Mouse (Mus musculus): Measurements from ENCODE around the gene Tmem255b. TPM values are rescaled to one million over a fixed set of nuclear protein-coding genes. Genes with fewer than 3 reads are reported as not detected.

Tmem255b gene
- 7.3 and 11.0 TPM in 2 replicates for polyA plus RNA-seq (2012; rRNA removed)

- H3K27ac ChIP-seq (ENCODE audit: insufficient read depth, low read depth, low read length), result peak within 1 kb of the TSS; percentile 32; the same call in 1 of the 2 replicates
- no peaks in the 10 kb centered on the region for H3K36me3 ChIP-seq (ENCODE audit: control insufficient read depth, insufficient read depth, low read length)
- peaks cover 25% of the 10 kb centered on the region for H3K27me3 ChIP-seq (ENCODE audit: control insufficient read depth, insufficient read depth, low read length)
- no peaks in the 10 kb centered on the region for H3K4me1 ChIP-seq (ENCODE audit: control insufficient read depth, insufficient read depth, insufficient read length, low read length)
- WGBS, result 25% methylated on average over 10 of the region's 10 CpGs
- peak within 1 kb of the TSS; percentile 50 for H3K4me3 ChIP-seq (ENCODE audit: low read depth, low read length)
- no peak for TF ChIP-seq CTCF (IDR thresholded peaks at IDR 0.05; ENCODE audit: extremely low read depth, insufficient read length, insufficient replicate concordance, low read depth, low read length)
- no peak for TF ChIP-seq POLR2A (IDR thresholded peaks at IDR 0.05; ENCODE audit: low read depth, low read length)
Observed at GRCm38 (mm10) chr8:13434889-13435288, at the start of gene Tmem255b. TSS of gene Tmem255b (plus strand) at chr8:13435189.

- Histone ChIP-seq H3K27ac (ENCODE audit: insufficient read depth, low read depth, low read length) (no peak overlapping the region), H3K4me3 (ENCODE audit: low read depth, low read length) (no peak overlapping the region), H3K4me1 (ENCODE audit: control insufficient read depth, insufficient read depth, insufficient read length, low read length) (no peaks in the 10 kb centered on the region; the same call in 1 of the 2 replicates), H3K27me3 (ENCODE audit: control insufficient read depth, insufficient read depth, low read length) (no peaks in the 10 kb centered on the region), H3K36me3 (ENCODE audit: control insufficient read depth, insufficient read depth, low read length) (no peaks in the 10 kb centered on the region)
- 65% methylated on average over 13 of the region's 13 CpGs for WGBS
- TF ChIP-seq CTCF (IDR thresholded peaks at IDR 0.05; ENCODE audit: extremely low read depth, insufficient read length, insufficient replicate concordance, low read depth, low read length) (no peak), POLR2A (IDR thresholded peaks at IDR 0.05; ENCODE audit: low read depth, low read length) (no peak)
Observed at GRCm38 (mm10) chr8:13386366-13386765, 48.6 kb upstream of the Tmem255b start.

- 68% methylated on average over 8 of the region's 8 CpGs for WGBS
- Histone ChIP-seq H3K27ac (ENCODE audit: insufficient read depth, low read depth, low read length) (no peak overlapping the region), H3K4me3 (ENCODE audit: low read depth, low read length) (no peak overlapping the region), H3K27me3 (ENCODE audit: control insufficient read depth, insufficient read depth, low read length) (no peaks in the 10 kb centered on the region), H3K36me3 (ENCODE audit: control insufficient read depth, insufficient read depth, low read length) (no peaks in the 10 kb centered on the region), H3K4me1 (ENCODE audit: control insufficient read depth, insufficient read depth, insufficient read length, low read length) (no peaks in the 10 kb centered on the region; the same call in 1 of the 2 replicates)
- TF ChIP-seq CTCF (IDR thresholded peaks at IDR 0.05; ENCODE audit: extremely low read depth, insufficient read length, insufficient replicate concordance, low read depth, low read length) (no peak), POLR2A (IDR thresholded peaks at IDR 0.05; ENCODE audit: low read depth, low read length) (no peak)
Observed at GRCm38 (mm10) chr8:13387728-13388127, 47.3 kb upstream of the Tmem255b start.

GRCm38 (mm10) chr8:13388744-13389143 is 46.2 kb upstream of the Tmem255b start:
- no peak overlapping the region for H3K4me3 ChIP-seq (ENCODE audit: low read depth, low read length)
- no peaks in the 10 kb centered on the region for H3K36me3 ChIP-seq (ENCODE audit: control insufficient read depth, insufficient read depth, low read length)
- no peak overlapping the region for H3K27ac ChIP-seq (ENCODE audit: insufficient read depth, low read depth, low read length)
- no peaks in the 10 kb centered on the region for H3K27me3 ChIP-seq (ENCODE audit: control insufficient read depth, insufficient read depth, low read length)
- WGBS, result 32% methylated on average over 2 of the region's 2 CpGs
- no peaks in the 10 kb centered on the region for H3K4me1 ChIP-seq (ENCODE audit: control insufficient read depth, insufficient read depth, insufficient read length, low read length)
- no peak for TF ChIP-seq CTCF (IDR thresholded peaks at IDR 0.05; ENCODE audit: extremely low read depth, insufficient read length, insufficient replicate concordance, low read depth, low read length)
- no peak for TF ChIP-seq POLR2A (IDR thresholded peaks at IDR 0.05; ENCODE audit: low read depth, low read length)

- no peak for TF ChIP-seq CTCF (IDR thresholded peaks at IDR 0.05; ENCODE audit: extremely low read depth, insufficient read length, insufficient replicate concordance, low read depth, low read length)
- TF ChIP-seq POLR2A (IDR thresholded peaks at IDR 0.05; ENCODE audit: low read depth, low read length), result no peak
- Histone ChIP-seq H3K27ac (ENCODE audit: insufficient read depth, low read depth, low read length) (no peak overlapping the region), H3K4me1 (ENCODE audit: control insufficient read depth, insufficient read depth, insufficient read length, low read length) (no peaks in the 10 kb centered on the region), H3K27me3 (ENCODE audit: control insufficient read depth, insufficient read depth, low read length) (no peaks in the 10 kb centered on the region), H3K36me3 (ENCODE audit: control insufficient read depth, insufficient read depth, low read length) (no peaks in the 10 kb centered on the region), H3K4me3 (ENCODE audit: low read depth, low read length) (no peak overlapping the region)
- WGBS, result 60% methylated on average over 7 of the region's 7 CpGs
Observed at GRCm38 (mm10) chr8:13393869-13394268, 41.1 kb upstream of the Tmem255b start.

- whole genome bisulfite sequencing, result 73% methylated on average over 5 of the region's 5 CpGs
- H3K27ac ChIP-seq (ENCODE audit: insufficient read depth, low read depth, low read length), result no peak within 1 kb of the TSS
- TF ChIP-seq POLR2A (IDR thresholded peaks at IDR 0.05; ENCODE audit: low read depth, low read length), result no peak
- TF ChIP-seq CTCF (IDR thresholded peaks at IDR 0.05; ENCODE audit: extremely low read depth, insufficient read length, insufficient replicate concordance, low read depth, low read length), result no peak
Observed at GRCm38 (mm10) chr8:13396725-13397124, 38.3 kb upstream of the Tmem255b start, which contains the start of gene Atp4b. TSS of gene Atp4b (minus strand) at chr8:13396825.

GRCm38 (mm10) chr8:13403517-13403916 is 31.5 kb upstream of the Tmem255b start:
- TF ChIP-seq CTCF (IDR thresholded peaks at IDR 0.05; ENCODE audit: extremely low read depth, insufficient read length, insufficient replicate concordance, low read depth, low read length) (no peak), POLR2A (IDR thresholded peaks at IDR 0.05; ENCODE audit: low read depth, low read length) (no peak)
- H3K4me1 ChIP-seq (ENCODE audit: control insufficient read depth, insufficient read depth, insufficient read length, low read length), result no peaks in the 10 kb centered on the region
- H3K4me3 ChIP-seq (ENCODE audit: low read depth, low read length), result no peak overlapping the region
- H3K36me3 ChIP-seq (ENCODE audit: control insufficient read depth, insufficient read depth, low read length), result no peaks in the 10 kb centered on the region
- peaks cover 3% of the 10 kb centered on the region; the same call in 1 of the 2 replicates for H3K27me3 ChIP-seq (ENCODE audit: control insufficient read depth, insufficient read depth, low read length)
- no peak overlapping the region for H3K27ac ChIP-seq (ENCODE audit: insufficient read depth, low read depth, low read length)
- WGBS, result 36% methylated on average over 6 of the region's 6 CpGs

More at GRCm38 (mm10) chr8:13396725-13397124, 38.3 kb upstream of the Tmem255b start, which contains the start of gene Atp4b:
- Histone ChIP-seq H3K36me3 (ENCODE audit: control insufficient read depth, insufficient read depth, low read length) (no peaks in the 10 kb centered on the region), H3K27me3 (ENCODE audit: control insufficient read depth, insufficient read depth, low read length) (no peaks in the 10 kb centered on the region), H3K4me3 (ENCODE audit: low read depth, low read length) (no peak within 1 kb of the TSS), H3K4me1 (ENCODE audit: control insufficient read depth, insufficient read depth, insufficient read length, low read length) (no peaks in the 10 kb centered on the region)

All from small intestine, adult 2 months (tissue).